Mouse (Mus musculus) frontal cortex, adult 2 months (tissue): ENCODE data around the gene Rpl27. TPM values are rescaled to one million over a fixed set of nuclear protein-coding genes. Genes with fewer than 3 reads are reported as not detected.
"Not testable (repeated sequence)": the region's sequence is repeated elsewhere in the genome, so short reads cannot be mapped to it uniquely, and the experiment has no call there.

Source experiments
- DNase-seq, 2 experiments: peaks; one replicate each; pipeline ENCODE4 v3.0.0; 2022; ENCODE audit warnings: low spot score in 1 of 2; ENCODE audit errors: extremely low spot score in 1 of 2
- polyA plus RNA-seq: library from polyadenylated mRNA; depleted of rRNA; stranded (reverse); fragments of >200 nt; gene quantifications from 2 replicates; pipeline ENCODE4 v1.2.3, GENCODE M21; 2012; rRNA removed

Rpl27 gene
- polyA plus RNA-seq = 480 and 588 TPM in 2 replicates

DNA sequence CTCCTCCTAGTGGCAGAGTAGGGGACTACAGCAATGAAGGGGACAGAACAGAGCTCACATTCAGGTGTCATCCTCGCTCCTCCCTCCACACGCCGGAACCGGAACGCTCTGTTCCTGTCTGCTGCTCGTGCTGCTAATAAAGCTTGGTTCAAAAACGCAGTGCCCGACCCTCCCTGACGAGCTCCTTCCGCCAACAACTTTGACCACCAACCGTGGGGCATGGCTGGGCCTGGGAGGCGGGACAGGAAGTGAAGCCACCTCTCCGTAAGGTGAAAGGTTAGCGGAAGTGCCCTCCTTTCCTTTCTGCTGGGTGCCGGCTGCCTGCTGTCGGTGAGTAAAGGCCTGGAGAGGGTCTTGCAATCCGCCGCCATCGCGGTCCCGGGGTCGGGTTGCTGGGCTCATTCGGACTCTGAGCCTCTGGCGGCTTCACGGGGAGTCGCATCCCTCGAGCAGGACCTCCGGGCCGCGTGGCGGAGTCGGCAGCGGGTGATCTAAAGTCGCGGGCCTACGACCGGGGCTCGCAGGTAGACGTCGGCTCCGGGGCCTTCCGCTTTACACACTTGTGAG is at the start of gene Rpl27:
Rpl27 (plus strand) TSS at position 172 of the 567 bp plus-strand sequence.
- peak; percentile 98 for DNase-seq

DNA sequence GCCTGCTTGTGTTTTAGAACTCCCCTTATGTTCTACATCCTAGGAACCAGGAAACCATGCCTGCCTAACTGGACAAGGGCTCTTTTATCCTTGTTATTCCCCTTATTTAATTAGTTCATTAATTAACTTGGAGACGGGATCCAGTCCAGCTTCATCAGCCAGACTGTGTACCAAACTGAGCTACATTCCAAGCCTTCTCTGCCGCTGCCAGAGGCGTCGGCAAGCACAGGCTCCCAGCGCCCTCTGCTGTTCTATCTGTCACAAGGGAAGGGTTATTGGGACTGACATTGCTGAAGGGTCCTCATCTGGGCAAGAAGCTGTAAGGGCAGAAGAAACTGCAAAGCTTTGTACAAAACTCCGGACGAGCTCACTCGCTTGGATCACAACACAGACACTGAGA is 47.0 kb upstream of the Rpl27 start:
- peak in 1 of 2 experiments; percentile 86 for DNase-seq

DNA sequence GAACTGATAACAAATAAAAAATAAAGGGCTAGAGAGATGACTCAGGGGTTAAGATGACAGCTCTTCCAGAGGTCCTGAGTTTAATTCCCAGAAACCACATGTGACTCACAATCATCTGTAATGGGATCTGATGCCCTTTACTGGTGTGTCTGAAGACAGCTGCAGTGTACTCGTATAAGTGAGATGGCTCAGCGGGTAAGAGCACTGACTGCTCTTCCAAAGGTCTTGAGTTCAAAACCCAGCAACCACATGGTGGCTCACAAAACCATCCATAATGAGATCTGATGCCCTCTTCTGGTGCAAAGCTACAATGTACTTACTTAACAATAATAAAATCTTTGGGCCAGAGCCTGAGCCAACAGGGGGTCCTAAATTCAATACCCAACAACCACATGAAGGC is 26.8 kb upstream of the Rpl27 start:
- DNase-seq = no peak

DNA sequence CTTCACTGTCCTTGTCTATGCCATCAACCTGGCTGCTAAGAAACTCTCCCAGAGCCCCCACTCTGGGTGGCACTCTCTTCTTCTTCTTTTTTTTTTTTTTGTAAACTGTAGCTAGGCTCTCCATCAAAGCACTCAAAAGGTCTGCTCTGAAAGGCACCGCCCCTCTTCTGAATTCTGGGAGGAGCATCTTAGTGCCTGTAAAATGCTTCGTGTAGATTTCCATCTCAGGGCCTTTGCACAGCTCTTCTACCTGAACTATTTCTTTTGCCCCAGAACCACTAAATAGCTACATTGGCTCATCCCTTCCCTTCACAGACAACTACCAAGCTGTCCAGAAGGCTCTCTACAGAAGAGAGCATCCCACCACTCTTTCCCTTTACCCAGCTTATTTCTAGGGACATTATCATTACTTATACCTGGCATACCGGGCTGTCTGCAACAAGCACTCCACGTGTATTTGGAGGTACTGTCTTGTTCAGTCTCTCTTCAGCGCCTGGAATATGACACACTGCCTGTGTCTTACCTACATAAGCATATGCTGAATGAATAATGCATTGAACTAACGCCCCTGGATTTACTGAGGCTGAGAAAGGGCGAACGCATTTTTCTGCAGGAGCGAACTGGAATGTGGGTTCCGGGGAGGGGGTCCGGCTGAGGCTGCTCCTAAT is 25.5 kb upstream of the Rpl27 start:
- no peak for DNase-seq

DNA sequence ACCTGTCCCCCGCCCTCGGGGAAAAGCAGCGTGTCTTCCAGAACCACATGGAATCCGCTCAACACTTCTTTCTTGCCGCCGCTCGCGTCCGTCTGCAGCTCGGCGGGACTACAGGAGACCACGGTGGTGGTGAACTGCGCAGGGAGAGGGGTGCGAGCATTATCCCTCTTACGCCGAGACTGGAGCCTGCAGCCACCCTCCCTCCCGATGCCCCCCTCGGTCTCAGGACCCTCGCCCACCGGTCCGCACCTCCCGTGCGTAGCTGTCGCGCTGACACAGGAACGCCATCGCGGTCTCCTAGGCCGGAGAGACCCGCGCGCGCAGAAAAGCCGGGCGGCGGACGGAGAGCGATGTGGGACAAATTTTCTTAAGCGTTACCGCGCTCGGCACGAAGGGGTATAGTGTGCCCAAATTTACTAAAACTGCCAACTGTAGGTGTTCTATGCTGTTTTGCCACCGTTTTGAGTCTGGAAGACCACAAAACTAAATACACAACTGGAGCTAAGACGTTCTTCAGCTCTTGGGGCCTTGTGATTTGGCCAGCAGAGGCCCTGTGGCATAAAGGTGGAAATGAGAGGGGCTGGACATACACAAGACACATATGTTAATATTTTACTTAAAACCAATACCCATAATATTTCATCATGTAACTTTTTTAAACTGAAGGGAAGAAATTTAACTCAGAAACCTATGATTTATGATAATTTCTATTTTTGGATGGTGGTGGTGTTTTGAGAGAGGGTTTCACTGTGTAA is 24.8 kb upstream of the Rpl27 start, which contains the start of gene Aarsd1:
Aarsd1 (minus strand) TSS at position 515 of the 755 bp plus-strand sequence.
- peak; percentile 59 to 92 for DNase-seq

DNA sequence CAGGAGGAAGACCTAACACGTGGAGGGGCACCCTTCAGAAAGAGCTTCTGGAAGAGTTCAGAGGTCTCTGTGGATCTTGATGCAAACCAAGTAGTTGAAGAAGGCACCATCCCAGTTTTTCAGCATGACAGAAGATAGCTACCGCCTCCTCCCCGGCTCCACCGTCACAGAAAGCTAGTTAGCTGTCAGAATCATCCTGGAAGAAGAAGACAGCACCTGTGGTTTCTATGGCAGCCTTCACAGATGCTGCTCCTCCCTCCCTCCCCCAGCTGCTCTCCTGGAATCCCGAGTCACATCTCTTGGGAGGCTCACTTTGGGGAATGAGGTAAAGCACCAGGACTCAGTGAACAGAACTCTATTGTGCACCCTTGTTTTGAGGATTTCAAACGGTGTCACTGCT is 23.1 kb upstream of the Rpl27 start:
- peak; percentile 58 to 70 for DNase-seq

DNA sequence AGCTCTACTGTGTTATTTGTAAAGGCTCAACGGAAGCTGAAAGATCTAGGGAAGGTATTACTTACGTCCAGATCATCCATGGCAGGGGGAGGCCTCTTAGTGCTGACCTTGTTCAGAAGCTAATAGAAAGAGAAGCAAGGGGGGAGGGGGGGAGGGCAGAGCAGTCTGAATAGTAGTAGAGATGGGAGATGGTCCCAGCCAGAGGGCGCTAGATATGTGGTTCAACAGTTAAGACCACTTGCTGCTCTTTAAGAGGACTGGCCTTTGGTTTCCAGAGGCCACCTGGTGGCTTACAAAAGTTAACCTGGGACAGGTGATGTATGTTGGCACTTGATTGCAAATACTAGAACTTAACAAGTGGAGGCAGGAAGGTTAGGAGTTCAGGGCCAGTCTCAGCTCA is 22.5 kb upstream of the Rpl27 start:
- DNase-seq = no peak

DNA sequence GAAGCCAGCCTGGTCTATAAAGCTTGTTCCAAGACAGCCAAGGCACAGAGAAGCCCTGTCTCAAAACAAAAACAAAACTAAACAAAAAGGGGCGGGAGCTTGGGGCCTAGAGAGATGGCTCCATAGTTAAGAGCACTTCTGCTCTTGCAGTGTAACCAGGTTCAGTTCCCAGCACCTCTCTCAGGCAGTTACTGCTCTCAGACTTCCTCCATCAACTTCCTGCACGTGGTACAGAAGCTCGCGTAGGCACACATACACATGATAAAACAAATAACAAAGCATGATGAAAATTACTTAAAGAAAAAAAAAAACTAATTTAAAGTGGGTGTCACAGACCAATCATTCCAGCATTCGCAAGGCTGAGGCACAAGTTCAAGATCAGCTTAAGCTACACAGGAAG is 21.9 kb upstream of the Rpl27 start:
- DNase-seq = no peak

DNA sequence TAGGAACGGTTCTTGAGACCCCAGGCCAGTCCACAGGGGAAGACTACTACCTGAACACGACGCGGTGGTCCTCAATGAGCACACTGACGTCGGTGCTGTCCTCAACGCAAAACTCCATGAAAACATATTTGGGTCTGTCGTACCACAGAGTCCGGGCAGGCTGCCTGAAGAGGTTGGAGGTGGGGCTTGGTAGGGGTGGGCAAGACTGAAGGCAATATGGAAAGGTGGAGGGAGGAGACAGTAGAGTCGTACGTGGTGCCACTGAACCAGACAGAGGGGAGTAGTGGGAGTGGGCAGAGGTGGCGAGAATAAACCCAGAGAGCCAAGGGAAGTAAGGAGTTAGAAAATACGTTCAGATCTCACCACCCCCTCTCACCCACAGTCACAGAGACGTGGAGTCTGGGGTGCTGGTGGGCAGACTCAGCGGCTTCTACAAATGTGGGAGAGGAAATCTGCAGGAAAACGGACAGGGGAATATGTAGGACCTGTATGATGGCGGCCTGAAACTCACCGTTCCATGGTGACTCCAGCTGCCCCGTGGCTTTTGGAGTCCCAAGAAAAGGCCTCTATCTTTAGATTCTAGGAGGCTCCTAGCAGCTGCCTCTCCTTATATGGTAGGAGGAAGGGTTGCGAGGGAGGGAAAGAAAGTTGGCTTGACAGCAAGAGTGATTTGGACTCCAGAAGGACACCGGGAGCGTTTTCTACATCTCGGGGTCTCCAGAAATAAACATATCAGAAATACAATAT is 17.8 kb upstream of the Rpl27 start, which contains the start of gene Gm27029:
Gm27029 (minus strand) TSS at position 692 of the 747 bp plus-strand sequence.
- DNase-seq = peak in 1 of 2 experiments; percentile 33

DNA sequence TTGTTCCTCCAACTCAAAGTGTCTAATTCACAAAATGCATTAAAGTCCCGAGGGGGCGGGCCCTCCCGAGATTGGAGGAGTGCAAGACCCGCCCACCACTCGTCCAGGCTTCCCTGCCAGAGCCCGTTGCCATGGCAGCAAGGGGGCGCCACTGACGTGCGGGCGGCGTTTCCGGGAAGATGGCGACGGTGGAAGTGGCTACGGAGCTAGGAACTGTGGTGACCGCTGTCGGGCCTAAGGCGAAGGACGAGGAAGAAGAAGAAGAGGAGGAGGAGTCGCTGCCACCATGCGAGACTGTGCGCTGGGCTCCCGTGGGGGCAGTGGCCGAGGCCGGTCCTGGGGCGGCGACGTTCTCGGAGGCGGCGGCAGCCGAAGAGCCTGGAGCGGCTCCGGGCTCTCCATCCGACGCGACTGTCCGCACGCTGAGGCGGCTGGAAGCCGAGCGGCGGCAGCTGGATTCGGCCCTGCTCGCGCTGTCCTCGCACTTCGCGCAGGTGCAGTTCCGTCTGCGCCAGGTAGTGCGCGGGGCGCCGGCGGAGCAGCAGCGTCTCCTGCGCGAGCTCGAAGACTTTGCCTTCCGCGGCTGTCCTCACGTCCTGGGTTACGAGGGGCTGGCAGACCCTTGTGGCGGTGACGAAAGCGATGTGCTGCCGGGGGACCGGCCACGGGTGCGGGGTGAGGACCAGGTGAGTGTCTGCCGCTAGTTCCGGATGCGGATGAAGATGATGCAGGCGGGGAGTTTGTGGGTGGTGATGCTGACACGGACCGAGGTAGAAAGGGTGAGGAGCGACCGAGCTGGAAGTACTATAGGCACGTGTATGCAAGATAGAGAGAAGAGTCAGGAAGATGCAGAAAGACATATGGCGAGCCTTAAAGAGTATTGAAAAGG is 16.9 kb upstream of the Rpl27 start, which contains the start of the genes Rundc1 and Ptges3l:
Rundc1 (plus strand) TSS at position 161 of the 889 bp plus-strand sequence.
Ptges3l (minus strand) TSS at position 409 of the 889 bp plus-strand sequence.
- DNase-seq = peak; percentile 94 to 99

DNA sequence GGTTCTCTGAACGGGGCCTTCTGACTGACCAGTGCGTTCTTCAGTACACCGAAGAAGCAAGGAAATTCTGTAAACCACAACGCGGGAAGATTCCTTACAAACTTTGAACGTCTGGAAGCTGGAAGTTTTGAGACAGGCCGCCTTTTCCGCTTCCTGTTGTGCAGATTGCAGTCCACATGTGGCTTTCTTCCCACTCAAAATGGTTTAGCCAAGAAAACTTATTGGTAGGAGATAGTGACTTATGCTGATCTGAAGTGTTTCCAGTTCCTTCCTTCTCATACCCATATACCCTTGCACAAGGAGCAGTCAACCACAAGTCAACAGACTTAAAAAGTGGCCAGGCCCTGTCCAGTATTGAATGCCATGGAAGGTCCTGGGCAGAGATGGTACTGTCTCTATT is 15.9 kb upstream of the Rpl27 start:
- no peak for DNase-seq

DNA sequence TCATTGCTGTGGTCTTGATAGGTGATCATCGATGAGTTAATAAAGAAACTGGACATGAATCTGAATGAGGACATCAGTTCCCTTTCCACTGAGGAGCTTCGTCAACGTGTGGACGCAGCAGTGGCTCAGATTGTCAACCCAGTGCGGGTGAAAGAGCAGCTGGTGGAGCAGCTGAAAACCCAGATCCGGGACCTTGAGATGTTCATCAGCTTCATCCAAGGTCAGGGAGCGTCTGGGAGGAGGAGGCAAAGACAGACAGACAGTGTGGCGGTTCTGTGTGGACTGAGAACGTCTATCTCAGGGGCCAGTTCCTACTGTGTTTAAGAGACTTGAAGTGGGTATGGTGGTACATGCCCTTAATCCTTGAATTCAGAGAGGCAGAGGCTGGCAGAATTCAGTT is 10.8 kb upstream of the Rpl27 start:
- no peak for DNase-seq

DNA sequence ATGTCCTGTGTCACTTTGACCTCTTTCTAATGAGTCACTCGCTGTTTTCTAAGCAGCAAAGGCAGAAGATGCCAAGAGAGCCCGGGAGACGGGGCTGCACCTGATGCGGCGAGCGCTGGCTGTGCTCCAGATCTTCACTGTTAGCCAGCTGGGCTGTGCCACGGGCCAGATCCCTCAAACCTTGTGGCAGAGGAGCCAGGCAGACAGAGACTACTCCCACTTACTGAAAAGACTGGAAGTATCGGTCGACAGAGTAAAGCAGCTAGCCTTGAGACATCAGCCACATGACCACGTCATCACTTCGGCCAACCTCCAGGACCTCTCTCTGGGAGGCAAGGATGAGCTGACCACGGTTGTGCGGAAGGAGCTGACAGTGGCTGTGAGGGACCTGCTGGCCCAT is 8.7 kb upstream of the Rpl27 start:
- DNase-seq = no peak

DNA sequence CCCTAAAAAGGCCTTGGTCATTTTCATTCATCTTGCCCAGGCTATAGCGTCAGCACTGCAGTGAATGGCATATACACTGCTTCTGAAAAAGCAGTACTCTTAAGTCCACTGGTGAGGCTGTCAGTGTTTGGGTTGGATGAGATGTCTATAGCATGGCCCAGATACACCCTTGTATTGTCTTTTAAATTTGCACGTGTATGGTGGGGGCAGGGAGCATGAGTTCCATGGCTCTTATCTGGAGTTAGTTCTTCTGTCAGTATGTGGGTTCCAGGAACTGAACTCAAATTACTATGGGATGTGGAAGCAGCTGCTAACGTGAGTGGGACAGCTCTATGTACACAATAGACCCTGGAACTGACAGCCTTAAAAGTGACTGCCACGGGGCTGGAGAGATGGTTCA is 6.3 kb upstream of the Rpl27 start:
- DNase-seq = no peak

DNA sequence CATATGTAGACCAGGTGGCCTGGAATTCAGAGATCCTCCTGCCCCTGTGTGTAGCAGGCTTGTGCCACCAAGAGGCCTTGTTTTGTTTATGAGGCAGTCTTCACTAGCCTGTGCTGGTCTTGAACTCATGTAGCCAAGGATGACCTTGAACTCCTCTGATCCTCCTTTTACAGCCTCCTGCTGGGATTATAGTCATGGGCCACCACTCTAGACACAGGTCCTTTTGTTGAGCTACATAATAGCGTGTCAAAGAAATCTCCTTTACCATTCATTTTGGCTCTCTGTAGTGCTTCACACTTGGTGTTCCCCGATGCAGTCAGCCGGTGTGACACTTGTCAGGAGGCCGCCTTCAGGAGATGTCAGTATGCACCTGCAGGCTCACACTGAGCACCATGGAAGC is 5.2 kb upstream of the Rpl27 start:
- no peak for DNase-seq

DNA sequence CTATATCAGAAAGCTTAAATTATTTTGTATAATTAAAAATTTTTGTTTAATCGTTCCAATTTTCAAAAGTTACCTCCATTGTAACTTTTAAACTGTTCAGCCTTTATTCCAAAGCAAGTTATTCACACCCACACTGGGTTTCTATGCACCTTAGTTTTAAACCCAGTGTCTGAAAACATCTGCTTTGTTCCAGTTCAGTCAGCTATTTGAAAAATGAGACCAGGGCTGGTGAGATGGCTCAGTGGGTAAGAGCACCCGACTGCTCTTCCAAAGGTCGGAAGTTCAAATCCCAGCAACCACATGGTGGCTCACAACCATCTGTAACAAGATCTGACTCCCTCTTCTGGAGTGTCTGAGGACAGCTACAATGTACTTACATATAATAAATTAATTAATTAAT is 4.1 kb upstream of the Rpl27 start:
- DNase-seq = not testable (repeated sequence)

DNA sequence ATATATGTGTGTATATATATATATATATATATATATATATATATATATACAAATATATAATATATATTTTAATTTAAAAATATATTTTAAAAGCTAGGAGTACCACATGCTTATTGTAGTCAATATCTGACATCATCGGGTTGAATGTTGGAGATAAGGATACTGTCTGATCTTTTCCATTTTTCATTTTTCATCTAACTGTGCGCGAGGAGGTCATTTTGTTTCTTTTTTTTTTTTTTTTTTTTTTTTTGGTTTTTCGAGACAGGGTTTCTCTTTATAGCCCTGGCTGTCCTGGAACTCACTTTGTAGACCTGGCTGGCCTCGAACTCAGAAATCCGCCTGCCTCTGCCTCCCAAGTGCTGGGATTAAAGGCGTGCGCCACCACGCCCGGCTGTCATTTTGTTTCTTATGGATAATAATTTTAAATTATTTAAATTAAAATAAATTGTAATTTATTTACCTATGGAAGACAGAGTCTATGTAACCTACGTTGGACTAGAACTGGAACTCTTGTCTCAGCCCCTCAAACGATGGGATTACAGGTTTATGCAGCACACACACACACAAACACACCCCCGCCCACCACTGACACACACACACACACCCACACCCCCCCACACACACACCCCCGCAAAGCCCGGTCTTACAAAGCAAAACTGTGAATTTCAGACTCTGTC is 510 bp upstream of the Rpl27 start:
- DNase-seq = not testable (repeated sequence)

DNA sequence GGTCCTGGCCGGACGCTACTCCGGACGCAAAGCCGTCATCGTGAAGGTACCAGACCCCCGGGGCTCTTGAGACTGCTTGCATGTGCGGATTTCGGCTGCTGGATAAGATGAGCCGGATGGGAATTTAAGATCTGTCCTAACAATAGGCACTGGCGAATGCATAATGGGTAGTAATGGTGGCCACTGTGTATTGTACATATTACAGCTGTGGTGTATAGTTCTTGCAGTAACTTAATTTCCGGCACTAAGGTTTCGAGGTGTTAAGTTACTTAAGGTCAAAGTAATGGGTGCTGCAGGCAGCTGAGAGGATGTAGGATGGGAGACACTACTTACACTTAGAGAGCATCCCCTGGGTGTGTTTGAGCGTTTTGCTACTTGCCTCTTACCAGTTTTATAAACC is 662 bp downstream of the Rpl27 start:
- no peak for DNase-seq

DNA sequence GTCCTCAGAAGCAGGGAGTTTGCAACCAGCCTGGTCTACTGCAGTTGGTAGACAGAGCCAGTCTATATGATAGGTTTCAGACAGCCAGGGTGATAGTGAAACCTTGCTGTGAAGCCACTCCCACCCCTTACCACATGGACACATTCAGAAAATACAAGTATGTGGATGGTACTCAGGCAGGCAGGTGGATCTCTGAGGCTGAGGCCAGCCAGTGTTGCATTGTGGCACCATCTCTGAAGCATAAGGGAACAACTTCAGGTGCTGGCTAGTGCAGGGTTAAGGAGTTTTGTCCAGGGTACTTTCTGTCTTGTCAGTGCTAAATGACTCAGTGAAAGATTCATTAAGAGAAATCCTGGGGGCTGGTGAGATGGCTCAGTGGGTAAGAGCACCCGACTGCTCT is 4.2 kb downstream of the Rpl27 start:
- no peak for DNase-seq
